Mouse (Mus musculus) hindbrain, embryonic 16.5 days (tissue): ENCODE measurements at regions not wholly inside any gene's neighbourhood (a gene's known extent, or its start where the extent isn't known, plus 50 kb on each side); places are given as distances from the start of the nearest gene placed in this dataset.
A peak's percentile ranks its signal among the peaks of the same experiment; 100 is the strongest.

Source experiments
- ATAC-seq: fragments of 200-750 bp; cut with Nextera tagmentation; 2 replicates; pipeline ENCODE4 v1.8.0; 2017; ENCODE audit warnings: moderate TSS enrichment, moderate library complexity
- H3K27ac ChIP-seq: fragments of 300-500 bp; sonication (generic); 2 replicates; pipeline ENCODE4 v1.5.1; 2014; ENCODE audit warnings: low read depth, mild to moderate bottlenecking, control low read depth, low read length, moderate library complexity
- H3K27me3 ChIP-seq: fragments of 300-500 bp; sonication (generic); replicated peaks from 2 replicates; pipeline ENCODE4 v1.6.1; 2014; ENCODE audit warnings: low read length; ENCODE audit not compliant: control insufficient read depth, insufficient read depth
- H3K36me3 ChIP-seq: fragments of 300-500 bp; sonication (generic); 2 replicates; pipeline ENCODE4 v1.6.1; 2014; ENCODE audit warnings: mild to moderate bottlenecking, low read length, moderate library complexity, mixed read lengths; ENCODE audit not compliant: control insufficient read depth, insufficient read depth
- H3K4me1 ChIP-seq: fragments of 300-500 bp; sonication (generic); 2 replicates; pipeline ENCODE4 v1.6.1; 2014; ENCODE audit warnings: low read depth, low read length; ENCODE audit not compliant: control insufficient read depth, insufficient read depth
- H3K4me2 ChIP-seq: fragments of 300-500 bp; sonication (generic); 2 replicates; pipeline ENCODE4 v1.6.1; 2014; ENCODE audit warnings: mild to moderate bottlenecking, low read length, control low read depth, moderate library complexity
- H3K4me3 ChIP-seq: fragments of 300-500 bp; sonication (generic); 2 replicates; pipeline ENCODE4 v1.5.1; 2014; ENCODE audit warnings: mild to moderate bottlenecking, low read length, control low read depth, moderate library complexity
- H3K9ac ChIP-seq: fragments of 300-500 bp; sonication (generic); 2 replicates; pipeline ENCODE4 v1.6.1; 2014; ENCODE audit warnings: low read depth, mild to moderate bottlenecking, control low read depth, low read length, moderate library complexity
- H3K9me3 ChIP-seq: fragments of 300-500 bp; sonication (generic); 2 replicates; pipeline ENCODE4 v1.6.1; 2014; ENCODE audit warnings: mild to moderate bottlenecking, low read length, moderate library complexity; ENCODE audit not compliant: control insufficient read depth
- WGBS: fragments of 180-500 bp; shearing (Covaris S2); extraction: QIAGEN DNeasy Blood & Tissue Kit; methylation state at CpG from one replicate; pipeline ENCODE4 v1.1.7; 2014; 5-methylcytosine and 5-hydroxymethylcytosine counted together

GRCm38 (mm10) chr11:63781967-63782915, 139.8 kb downstream of the Hs3st3b1 start:
- Histone ChIP-seq H3K4me2 (no peak overlapping the region), H3K27me3 (no peaks in the 10 kb centered on the region), H3K4me1 (peaks cover 5% of the 10 kb centered on the region), H3K9ac (no peak overlapping the region), H3K36me3 (no peaks in the 10 kb centered on the region), H3K9me3 (no peaks in the 10 kb centered on the region), H3K27ac (no peak overlapping the region), H3K4me3 (no peak overlapping the region)
- no peak for ATAC-seq
- 82% methylated on average over 19 of the region's 19 CpGs for WGBS

GRCm38 (mm10) chr11:63785281-63785886, 136.7 kb downstream of the Hs3st3b1 start:
- Histone ChIP-seq H3K4me1 (peaks cover 5% of the 10 kb centered on the region), H3K36me3 (no peaks in the 10 kb centered on the region), H3K9me3 (no peaks in the 10 kb centered on the region), H3K4me3 (no peak overlapping the region), H3K27ac (no peak overlapping the region), H3K9ac (no peak overlapping the region), H3K27me3 (no peaks in the 10 kb centered on the region), H3K4me2 (no peak overlapping the region)
- peak; percentile 50; the same call in 1 of the 2 replicates for ATAC-seq
- 10% methylated on average over 8 of the region's 8 CpGs for WGBS

- no peaks in the 10 kb centered on the region for H3K27me3 ChIP-seq
- H3K4me1 ChIP-seq: peaks cover 5% of the 10 kb centered on the region
- ATAC-seq: no peak
- no peaks in the 10 kb centered on the region for H3K36me3 ChIP-seq
- no peak overlapping the region for H3K4me3 ChIP-seq
- H3K9me3 ChIP-seq: no peaks in the 10 kb centered on the region
- no peak overlapping the region for H3K27ac ChIP-seq
- H3K4me2 ChIP-seq: no peak overlapping the region
- 51% methylated on average over 4 of the region's 4 CpGs for WGBS
- no peak overlapping the region for H3K9ac ChIP-seq
Observed at GRCm38 (mm10) chr11:63785965-63786364, 136.1 kb downstream of the Hs3st3b1 start.

- Histone ChIP-seq H3K4me2 (no peak overlapping the region), H3K4me3 (no peak overlapping the region), H3K36me3 (no peaks in the 10 kb centered on the region), H3K27ac (no peak overlapping the region), H3K27me3 (no peaks in the 10 kb centered on the region), H3K9ac (no peak overlapping the region), H3K9me3 (no peaks in the 10 kb centered on the region), H3K4me1 (peaks cover 5% of the 10 kb centered on the region)
- 72% methylated on average over 8 of the region's 8 CpGs for WGBS
- no peak for ATAC-seq
Observed at GRCm38 (mm10) chr11:63789473-63790120, 132.5 kb downstream of the Hs3st3b1 start.

GRCm38 (mm10) chr11:63791004-63791862, 130.9 kb downstream of the Hs3st3b1 start:
- H3K4me1 ChIP-seq: no peaks in the 10 kb centered on the region
- H3K4me2 ChIP-seq: no peak overlapping the region
- no peak overlapping the region for H3K4me3 ChIP-seq
- no peaks in the 10 kb centered on the region for H3K9me3 ChIP-seq
- H3K27me3 ChIP-seq: no peaks in the 10 kb centered on the region
- no peak overlapping the region for H3K9ac ChIP-seq
- WGBS: 69% methylated on average over 13 of the region's 13 CpGs
- no peak for ATAC-seq
- no peak overlapping the region for H3K27ac ChIP-seq
- H3K36me3 ChIP-seq: no peaks in the 10 kb centered on the region

- no peak overlapping the region for H3K4me3 ChIP-seq
- WGBS: 70% methylated on average over 8 of the region's 8 CpGs
- no peak for ATAC-seq
Observed at GRCm38 (mm10) chr11:63793732-63794503, 128.2 kb downstream of the Hs3st3b1 start.

GRCm38 (mm10) chr11:63812146-63812545, 109.9 kb downstream of the Hs3st3b1 start:
- H3K27ac ChIP-seq: no peak overlapping the region
- no peak overlapping the region for H3K4me2 ChIP-seq
- H3K4me3 ChIP-seq: no peak overlapping the region
- H3K9ac ChIP-seq: no peak overlapping the region
- no peak for ATAC-seq
- no peaks in the 10 kb centered on the region for H3K9me3 ChIP-seq
- H3K36me3 ChIP-seq: no peaks in the 10 kb centered on the region
- no peaks in the 10 kb centered on the region for H3K4me1 ChIP-seq
- WGBS: 70% methylated on average over 5 of the region's 5 CpGs
- no peaks in the 10 kb centered on the region for H3K27me3 ChIP-seq

More at GRCm38 (mm10) chr11:63793732-63794503, 128.2 kb downstream of the Hs3st3b1 start:
- no peak overlapping the region for H3K27ac ChIP-seq
- H3K9ac ChIP-seq: no peak overlapping the region
- H3K36me3 ChIP-seq: no peaks in the 10 kb centered on the region
- no peaks in the 10 kb centered on the region for H3K4me1 ChIP-seq
- H3K27me3 ChIP-seq: no peaks in the 10 kb centered on the region
- no peaks in the 10 kb centered on the region; the same call in 1 of the 2 replicates for H3K9me3 ChIP-seq
- H3K4me2 ChIP-seq: no peak overlapping the region

GRCm38 (mm10) chr11:63822847-63823246, 99.2 kb downstream of the Hs3st3b1 start:
- no peaks in the 10 kb centered on the region for H3K4me1 ChIP-seq
- no peak for ATAC-seq
- H3K36me3 ChIP-seq: no peaks in the 10 kb centered on the region
- H3K9ac ChIP-seq: no peak overlapping the region
- H3K4me2 ChIP-seq: no peak overlapping the region
- H3K4me3 ChIP-seq: no peak overlapping the region
- H3K27me3 ChIP-seq: no peaks in the 10 kb centered on the region
- no peaks in the 10 kb centered on the region; the same call in 1 of the 2 replicates for H3K9me3 ChIP-seq
- no peak overlapping the region for H3K27ac ChIP-seq
- 79% methylated on average over 4 of the region's 4 CpGs for WGBS
